Mouse (Mus musculus): ENCODE data around the gene Isca2.

DNA sequence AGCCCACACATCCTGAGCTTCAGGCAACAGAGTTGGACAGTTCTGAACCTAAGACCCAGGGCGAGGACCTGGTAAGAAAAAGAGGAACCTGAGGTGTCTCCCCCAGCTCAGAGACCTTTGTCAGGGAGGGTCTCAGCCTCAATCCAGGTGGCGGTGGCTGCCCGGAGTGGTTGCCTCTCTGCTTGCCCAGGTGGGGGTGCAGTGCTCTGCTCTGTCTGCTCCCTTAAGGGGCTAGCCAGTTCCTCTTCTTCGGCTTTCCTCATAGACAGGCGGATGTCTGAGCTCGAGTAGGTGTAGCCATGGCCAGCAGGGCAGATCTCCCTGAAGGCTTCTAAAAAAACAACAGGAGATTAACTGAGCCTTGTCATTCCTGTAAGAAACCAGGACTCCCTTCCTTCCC lies 36.0 kb downstream of the Isca2 start:
- TF ChIP-seq CTCF (IDR thresholded peaks at IDR 0.05; ENCODE audit: extremely low read depth, insufficient read depth, low read length) (no peak), POLR2A (IDR thresholded peaks at IDR 0.05; ENCODE audit: extremely low read depth, insufficient read depth, low read length) (no peak)
